Mouse (Mus musculus) layer of hippocampus, adult 2 months (tissue): ENCODE measurements at regions not wholly inside any gene's neighbourhood (a gene's known extent, or its start where the extent isn't known, plus 50 kb on each side); places are given as distances from the start of the nearest gene placed in this dataset.

Experiments used
- DNase-seq, 2 experiments: peaks; one replicate each; pipeline ENCODE4 v3.0.0; 2022; ENCODE audit warnings: low spot score in 2 of 2
- H3K27ac ChIP-seq: fragments of 200-600 bp; 2 replicates; pipeline ENCODE4 v1.8.1; 2022
- H3K4me3 ChIP-seq: fragments of 200-600 bp; 2 replicates; pipeline ENCODE4 v1.8.1; 2022; ENCODE audit warnings: mild to moderate bottlenecking
- CTCF ChIP-seq: fragments of 200-600 bp; conservative IDR thresholded peaks from 2 replicates; pipeline ENCODE4 v1.8.1; 2022; ENCODE audit warnings: antibody characterized with exemption, mild to moderate bottlenecking, moderate library complexity

DNA sequence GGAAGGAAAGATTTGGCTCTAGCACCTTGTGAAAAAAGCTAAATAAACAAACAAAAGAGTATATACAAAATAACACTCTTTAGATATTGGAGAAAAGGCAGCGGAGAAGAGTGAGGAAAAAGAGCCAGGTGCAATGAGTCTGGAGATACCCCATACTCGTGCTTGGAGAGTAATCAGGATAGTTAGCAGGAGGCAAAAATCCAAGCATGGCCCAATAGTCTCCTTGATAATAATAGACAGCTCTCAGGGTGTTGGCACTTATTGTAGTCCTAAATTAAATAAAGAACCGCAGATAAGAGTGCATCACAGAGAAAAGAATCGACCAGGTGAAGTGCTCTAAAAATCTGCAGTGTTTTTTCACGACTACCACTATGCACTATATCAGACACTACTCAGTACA, 1400.4 kb upstream of the Gm7489 start:
- Histone ChIP-seq H3K4me3 (no peak overlapping the region), H3K27ac (no peak overlapping the region)
- no peak for TF ChIP-seq CTCF
- DNase-seq = no peak

DNA sequence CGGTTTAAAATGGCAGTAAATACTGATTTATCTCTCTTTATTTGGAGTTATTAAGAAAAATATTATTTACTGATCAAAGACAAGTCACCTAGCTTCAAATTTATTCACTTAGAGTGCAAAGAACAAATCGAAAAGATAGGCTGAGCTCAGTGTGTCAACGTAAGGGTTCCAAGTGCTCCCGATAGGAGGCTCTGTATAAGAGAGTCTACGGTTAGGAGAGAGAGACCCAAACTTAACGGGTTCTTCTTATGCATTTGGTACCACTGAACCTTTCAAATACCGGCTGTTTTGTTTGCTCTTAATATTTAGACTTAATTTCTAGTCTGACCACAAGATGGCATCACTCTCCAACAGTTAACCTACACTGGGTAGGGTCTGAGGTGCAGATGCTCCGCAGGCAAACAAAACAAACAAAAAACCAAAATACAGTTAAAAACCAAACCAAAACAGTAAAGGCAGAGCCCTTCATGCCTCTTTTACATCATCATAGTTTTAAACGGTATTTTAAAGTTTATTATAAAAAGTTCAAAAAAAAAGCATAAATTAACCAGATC, 1379.4 kb upstream of the Gm7489 start:
- DNase-seq = peak in 1 of 2 experiments; percentile 17
- no peak overlapping the region for H3K4me3 ChIP-seq
- H3K27ac ChIP-seq = no peak overlapping the region
- peak; percentile 79 for TF ChIP-seq CTCF

GRCm38 (mm10) chr15:52506930-52507329, 1377.8 kb upstream of the Gm7489 start:
- DNase-seq = peak; percentile 47 to 67
- no peak overlapping the region for H3K4me3 ChIP-seq
- no peak overlapping the region for H3K27ac ChIP-seq
- peak; percentile 89 for TF ChIP-seq CTCF

GRCm38 (mm10) chr15:52508609-52509008, 1376.1 kb upstream of the Gm7489 start:
- no peak overlapping the region for H3K4me3 ChIP-seq
- H3K27ac ChIP-seq = no peak overlapping the region
- no peak for DNase-seq
- TF ChIP-seq CTCF = no peak

DNA sequence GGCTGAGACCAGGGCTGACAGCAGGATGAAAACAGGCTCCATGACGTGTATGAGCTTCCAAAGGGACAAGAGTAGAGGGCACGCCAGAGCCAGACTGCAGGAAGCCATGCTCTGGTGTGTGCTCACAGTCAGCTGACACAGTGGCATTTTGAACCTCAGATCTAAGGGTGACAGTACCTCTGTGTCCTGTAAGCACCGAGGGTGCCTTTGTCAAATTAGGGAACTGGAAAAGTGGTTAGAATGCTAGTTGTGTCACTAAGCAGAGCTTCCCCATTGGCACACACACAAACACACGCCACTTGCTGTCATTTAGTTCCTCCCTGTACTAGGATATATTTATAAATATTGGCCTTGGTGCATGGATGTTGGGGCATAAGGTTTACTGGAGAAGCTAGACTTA, 1374.6 kb upstream of the Gm7489 start:
- TF ChIP-seq CTCF = no peak
- H3K4me3 ChIP-seq = no peak overlapping the region
- DNase-seq = no peak
- no peak overlapping the region for H3K27ac ChIP-seq

- TF ChIP-seq CTCF = no peak
- no peak overlapping the region for H3K27ac ChIP-seq
- DNase-seq = peak in 1 of 2 experiments; percentile 10
- H3K4me3 ChIP-seq = no peak overlapping the region
Observed at GRCm38 (mm10) chr15:52536594-52536993, 1348.1 kb upstream of the Gm7489 start.

- DNase-seq = no peak
- H3K27ac ChIP-seq = no peak overlapping the region
- no peak overlapping the region for H3K4me3 ChIP-seq
- no peak for TF ChIP-seq CTCF
Observed at GRCm38 (mm10) chr15:52558682-52559081, 1326.0 kb upstream of the Gm7489 start.

DNA sequence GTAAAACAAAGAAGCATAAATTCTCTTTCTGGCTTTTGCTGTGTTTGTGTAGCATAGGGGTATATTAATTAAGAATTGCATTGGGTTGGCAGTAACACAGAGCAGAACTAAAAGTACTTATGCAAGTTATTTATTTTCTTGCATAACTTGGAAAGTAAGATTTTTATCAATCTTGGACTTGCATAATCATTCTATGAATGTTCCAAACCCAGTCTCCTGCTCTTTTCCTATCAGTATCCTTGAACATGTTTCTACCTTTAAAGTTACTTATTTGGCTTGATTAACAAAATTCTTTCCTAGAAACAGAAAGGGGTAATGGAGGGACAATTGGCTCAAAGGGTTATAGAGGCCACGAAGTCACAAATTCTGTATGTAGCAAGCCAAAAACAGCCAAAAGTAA, 1320.6 kb upstream of the Gm7489 start:
- H3K27ac ChIP-seq = no peak overlapping the region
- H3K4me3 ChIP-seq = no peak overlapping the region
- TF ChIP-seq CTCF = no peak
- no peak for DNase-seq

DNA sequence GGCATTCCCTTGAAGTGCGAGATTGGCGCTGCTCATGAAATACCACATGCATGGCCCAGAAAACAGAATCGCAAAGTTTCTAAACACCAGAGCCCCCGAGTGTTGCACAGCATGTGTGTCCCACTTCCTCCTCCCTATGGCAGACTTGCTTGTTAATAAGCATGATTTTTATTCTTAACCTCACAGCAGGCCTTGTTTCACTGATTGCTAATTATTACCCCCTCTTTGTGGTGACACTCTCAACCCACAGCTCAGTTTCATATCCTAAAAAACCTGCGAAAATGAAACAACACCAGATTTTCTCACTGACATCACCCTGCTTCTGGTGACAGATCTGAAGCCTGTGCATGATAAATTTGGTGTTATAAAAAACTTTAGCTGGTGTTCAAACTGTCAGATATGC, 1319.3 kb upstream of the Gm7489 start:
- no peak overlapping the region for H3K4me3 ChIP-seq
- no peak overlapping the region for H3K27ac ChIP-seq
- peak; percentile 32 to 60 for DNase-seq
- no peak for TF ChIP-seq CTCF

DNA sequence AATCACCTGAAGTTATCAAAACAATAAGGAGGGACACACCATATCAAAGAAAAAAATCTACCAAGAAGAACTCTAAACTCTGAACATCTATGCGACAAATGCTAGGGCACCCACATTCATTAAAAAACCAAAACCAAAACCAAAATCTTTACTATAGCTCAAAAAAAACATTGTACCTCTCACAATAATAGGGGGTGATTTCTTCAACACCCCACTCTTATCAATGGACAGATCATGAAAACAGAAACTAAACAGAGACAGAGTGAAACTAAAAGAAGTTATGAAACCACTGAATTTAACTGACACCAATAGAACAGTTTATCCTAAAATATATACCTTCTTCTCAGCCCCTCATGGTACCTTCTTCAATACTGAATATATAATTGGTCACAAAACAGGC, 1314.5 kb upstream of the Gm7489 start:
- no peak for TF ChIP-seq CTCF
- DNase-seq = no peak
- Histone ChIP-seq H3K27ac (no peak overlapping the region), H3K4me3 (no peak overlapping the region)

GRCm38 (mm10) chr15:52577614-52578013, 1307.1 kb upstream of the Gm7489 start:
- TF ChIP-seq CTCF = no peak
- no peak overlapping the region for H3K4me3 ChIP-seq
- DNase-seq = no peak

DNA sequence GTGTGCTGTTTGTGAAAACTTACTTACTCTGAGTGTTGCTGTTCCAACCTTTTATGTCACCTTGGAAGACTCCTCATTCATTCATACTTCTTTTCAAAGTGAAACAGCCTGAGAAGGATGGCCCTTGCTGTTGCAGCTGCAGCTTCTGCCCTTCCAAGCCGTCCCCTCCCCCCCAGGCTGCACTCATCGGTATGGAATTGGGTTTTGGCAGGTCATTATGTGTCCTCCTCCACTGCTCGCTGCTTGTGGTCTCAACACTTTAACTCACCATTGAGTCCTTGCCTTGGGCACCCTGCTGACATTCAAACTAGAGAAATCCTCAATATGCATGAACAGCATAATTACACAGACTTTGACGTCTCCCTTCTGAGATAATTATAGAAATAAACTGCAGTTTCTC, 1295.3 kb upstream of the Gm7489 start:
- DNase-seq = no peak
- Histone ChIP-seq H3K27ac (no peak overlapping the region), H3K4me3 (no peak overlapping the region)
- TF ChIP-seq CTCF = no peak

More at GRCm38 (mm10) chr15:52577614-52578013, 1307.1 kb upstream of the Gm7489 start:
- H3K27ac ChIP-seq = no peak overlapping the region

GRCm38 (mm10) chr15:52599511-52599910, 1285.2 kb upstream of the Gm7489 start:
- peak in 1 of 2 experiments; percentile 1 for DNase-seq
- H3K4me3 ChIP-seq = no peak overlapping the region
- TF ChIP-seq CTCF = no peak
- H3K27ac ChIP-seq = no peak overlapping the region

GRCm38 (mm10) chr15:52599957-52600356, 1284.7 kb upstream of the Gm7489 start:
- no peak overlapping the region for H3K27ac ChIP-seq
- no peak for DNase-seq
- TF ChIP-seq CTCF = no peak

GRCm38 (mm10) chr15:52639790-52640189, 1244.9 kb upstream of the Gm7489 start:
- H3K27ac ChIP-seq = no peak overlapping the region
- peak in 1 of 2 experiments; percentile 13 for DNase-seq
- no peak overlapping the region for H3K4me3 ChIP-seq
- no peak for TF ChIP-seq CTCF

More at GRCm38 (mm10) chr15:52599957-52600356, 1284.7 kb upstream of the Gm7489 start:
- H3K4me3 ChIP-seq = no peak overlapping the region
